Mouse (Mus musculus): ENCODE results near the gene Gm27029. TPM values are rescaled to one million over a fixed set of nuclear protein-coding genes. Genes with fewer than 3 reads are reported as not detected.

Gene Gm27029
- 2.3 TPM for polyA plus RNA-seq (2017; shearing (Covaris generic))

DNA sequence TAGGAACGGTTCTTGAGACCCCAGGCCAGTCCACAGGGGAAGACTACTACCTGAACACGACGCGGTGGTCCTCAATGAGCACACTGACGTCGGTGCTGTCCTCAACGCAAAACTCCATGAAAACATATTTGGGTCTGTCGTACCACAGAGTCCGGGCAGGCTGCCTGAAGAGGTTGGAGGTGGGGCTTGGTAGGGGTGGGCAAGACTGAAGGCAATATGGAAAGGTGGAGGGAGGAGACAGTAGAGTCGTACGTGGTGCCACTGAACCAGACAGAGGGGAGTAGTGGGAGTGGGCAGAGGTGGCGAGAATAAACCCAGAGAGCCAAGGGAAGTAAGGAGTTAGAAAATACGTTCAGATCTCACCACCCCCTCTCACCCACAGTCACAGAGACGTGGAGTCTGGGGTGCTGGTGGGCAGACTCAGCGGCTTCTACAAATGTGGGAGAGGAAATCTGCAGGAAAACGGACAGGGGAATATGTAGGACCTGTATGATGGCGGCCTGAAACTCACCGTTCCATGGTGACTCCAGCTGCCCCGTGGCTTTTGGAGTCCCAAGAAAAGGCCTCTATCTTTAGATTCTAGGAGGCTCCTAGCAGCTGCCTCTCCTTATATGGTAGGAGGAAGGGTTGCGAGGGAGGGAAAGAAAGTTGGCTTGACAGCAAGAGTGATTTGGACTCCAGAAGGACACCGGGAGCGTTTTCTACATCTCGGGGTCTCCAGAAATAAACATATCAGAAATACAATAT, at the start of gene Gm27029:
Gene Gm27029, minus strand, starts transcription at position 692 of the 747 bp plus-strand sequence.

GRCm38 (mm10) chr11:101465869-101466551, 41.4 kb upstream of the Gm27029 start, which contains the start of gene Vat1:
Gene Vat1 (minus strand): TSS chr11:101466230.

DNA sequence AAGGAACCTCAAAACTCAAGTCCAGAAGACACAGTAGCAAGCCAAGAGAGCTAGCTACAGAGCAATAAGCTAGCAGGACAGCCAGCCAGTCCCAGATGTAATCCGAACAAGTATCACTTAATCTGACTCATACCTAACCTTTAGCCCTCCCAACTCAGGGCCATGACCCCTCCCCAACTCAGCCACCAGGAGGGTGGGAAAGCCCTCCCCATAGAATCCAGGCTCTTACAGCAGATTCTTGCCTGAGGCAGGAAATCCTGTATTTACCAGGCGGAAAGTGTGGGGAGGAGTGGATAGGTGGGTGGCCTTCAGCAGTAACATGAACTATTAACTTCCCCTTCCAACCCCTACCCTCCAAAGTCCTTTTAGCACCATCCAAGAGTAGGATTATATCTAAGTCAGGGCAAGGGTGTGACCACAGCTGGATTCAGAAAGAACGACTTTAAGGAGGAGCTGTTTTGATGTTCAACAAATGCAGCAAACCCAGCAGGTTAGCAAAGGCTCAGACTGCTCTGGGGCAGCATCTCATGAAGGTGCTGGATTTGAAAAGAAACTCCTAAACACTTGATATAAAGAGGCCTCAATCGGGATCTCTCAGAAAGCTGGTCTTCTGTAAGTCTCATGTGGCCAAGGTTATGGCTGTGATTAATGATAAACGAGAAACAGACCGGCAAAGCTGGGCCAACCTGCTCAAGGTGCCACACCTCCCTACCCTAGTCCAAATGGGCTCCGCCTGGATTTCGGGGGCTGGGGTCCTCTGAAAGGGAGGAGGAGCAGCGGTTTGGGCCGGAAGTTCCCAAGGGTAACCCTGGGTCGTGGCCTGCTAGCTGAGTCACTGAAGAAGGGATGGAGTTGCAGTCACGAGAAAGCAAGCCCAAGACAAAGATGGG, 39.9 kb upstream of the Gm27029 start, which contains the start of gene Rnd2:
Gene Rnd2, plus strand, starts transcription at position 789 of the 890 bp plus-strand sequence.

GRCm38 (mm10) chr11:101448274-101448746, 23.7 kb upstream of the Gm27029 start, which contains the start of gene Ifi35:
Gene Ifi35 (plus strand): TSS chr11:101448407.

DNA sequence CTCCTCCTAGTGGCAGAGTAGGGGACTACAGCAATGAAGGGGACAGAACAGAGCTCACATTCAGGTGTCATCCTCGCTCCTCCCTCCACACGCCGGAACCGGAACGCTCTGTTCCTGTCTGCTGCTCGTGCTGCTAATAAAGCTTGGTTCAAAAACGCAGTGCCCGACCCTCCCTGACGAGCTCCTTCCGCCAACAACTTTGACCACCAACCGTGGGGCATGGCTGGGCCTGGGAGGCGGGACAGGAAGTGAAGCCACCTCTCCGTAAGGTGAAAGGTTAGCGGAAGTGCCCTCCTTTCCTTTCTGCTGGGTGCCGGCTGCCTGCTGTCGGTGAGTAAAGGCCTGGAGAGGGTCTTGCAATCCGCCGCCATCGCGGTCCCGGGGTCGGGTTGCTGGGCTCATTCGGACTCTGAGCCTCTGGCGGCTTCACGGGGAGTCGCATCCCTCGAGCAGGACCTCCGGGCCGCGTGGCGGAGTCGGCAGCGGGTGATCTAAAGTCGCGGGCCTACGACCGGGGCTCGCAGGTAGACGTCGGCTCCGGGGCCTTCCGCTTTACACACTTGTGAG, 17.6 kb upstream of the Gm27029 start, which contains the start of gene Rpl27:
Gene Rpl27, plus strand, starts transcription at position 172 of the 567 bp plus-strand sequence.

GRCm38 (mm10) chr11:101424925-101425813, 573 bp upstream of the Gm27029 start, which contains the start of the genes Rundc1 and Ptges3l:
Gene Rundc1 (plus strand): TSS chr11:101425085.
Gene Ptges3l (minus strand): TSS chr11:101425333.

DNA sequence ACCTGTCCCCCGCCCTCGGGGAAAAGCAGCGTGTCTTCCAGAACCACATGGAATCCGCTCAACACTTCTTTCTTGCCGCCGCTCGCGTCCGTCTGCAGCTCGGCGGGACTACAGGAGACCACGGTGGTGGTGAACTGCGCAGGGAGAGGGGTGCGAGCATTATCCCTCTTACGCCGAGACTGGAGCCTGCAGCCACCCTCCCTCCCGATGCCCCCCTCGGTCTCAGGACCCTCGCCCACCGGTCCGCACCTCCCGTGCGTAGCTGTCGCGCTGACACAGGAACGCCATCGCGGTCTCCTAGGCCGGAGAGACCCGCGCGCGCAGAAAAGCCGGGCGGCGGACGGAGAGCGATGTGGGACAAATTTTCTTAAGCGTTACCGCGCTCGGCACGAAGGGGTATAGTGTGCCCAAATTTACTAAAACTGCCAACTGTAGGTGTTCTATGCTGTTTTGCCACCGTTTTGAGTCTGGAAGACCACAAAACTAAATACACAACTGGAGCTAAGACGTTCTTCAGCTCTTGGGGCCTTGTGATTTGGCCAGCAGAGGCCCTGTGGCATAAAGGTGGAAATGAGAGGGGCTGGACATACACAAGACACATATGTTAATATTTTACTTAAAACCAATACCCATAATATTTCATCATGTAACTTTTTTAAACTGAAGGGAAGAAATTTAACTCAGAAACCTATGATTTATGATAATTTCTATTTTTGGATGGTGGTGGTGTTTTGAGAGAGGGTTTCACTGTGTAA, 7.3 kb downstream of the Gm27029 start, which contains the start of gene Aarsd1:
Gene Aarsd1, minus strand, starts transcription at position 515 of the 755 bp plus-strand sequence.

GRCm38 (mm10) chr11:101367326-101367935, 57.2 kb downstream of the Gm27029 start, which contains the start of gene G6pc:
Gene G6pc (plus strand): TSS chr11:101367561.

Other genes starting within 250 kb of the Gm27029 start
- 2.5 TPM for gene Ccr10, start 249.4 kb downstream of the Gm27029 start, polyA plus RNA-seq (2017; shearing (Covaris generic))
- gene Ezh1, start 198.3 kb downstream of the Gm27029 start, polyA plus RNA-seq (2017; shearing (Covaris generic)) = 71.6 TPM
- 0.41 TPM for gene Ramp2, start 178.8 kb downstream of the Gm27029 start, polyA plus RNA-seq (2017; shearing (Covaris generic))
- 158 TPM for gene Vps25, start 171.1 kb downstream of the Gm27029 start, polyA plus RNA-seq (2017; shearing (Covaris generic))
- gene Wnk4, start 164.2 kb downstream of the Gm27029 start, polyA plus RNA-seq (2017; shearing (Covaris generic)) = 5.8 TPM
- gene Cntd1, start 145.8 kb downstream of the Gm27029 start, polyA plus RNA-seq (2017; shearing (Covaris generic)) = 0.54 TPM
- gene Coa3, start 145.7 kb downstream of the Gm27029 start, polyA plus RNA-seq (2017; shearing (Covaris generic)) = 112 TPM
- gene Becn1, start 122.5 kb downstream of the Gm27029 start, polyA plus RNA-seq (2017; shearing (Covaris generic)) = 207 TPM
- 186 TPM for gene Psme3, start 108.6 kb downstream of the Gm27029 start, polyA plus RNA-seq (2017; shearing (Covaris generic))
- 3.6 TPM for gene Aoc2, start 99.7 kb downstream of the Gm27029 start, polyA plus RNA-seq (2017; shearing (Covaris generic))
- gene Aoc3, start 94.2 kb downstream of the Gm27029 start, polyA plus RNA-seq (2017; shearing (Covaris generic)) = not detected
- gene G6pc, start 57.2 kb downstream of the Gm27029 start, polyA plus RNA-seq (2017; shearing (Covaris generic)) = not detected
- 40.9 TPM for gene Aarsd1, start 7.2 kb downstream of the Gm27029 start, polyA plus RNA-seq (2017; shearing (Covaris generic))
- gene Rundc1, start 289 bp upstream of the Gm27029 start, polyA plus RNA-seq (2017; shearing (Covaris generic)) = 32.5 TPM
- gene Ptges3l, start 537 bp upstream of the Gm27029 start, polyA plus RNA-seq (2017; shearing (Covaris generic)) = 3.1 TPM
- gene Rpl27, start 17.5 kb upstream of the Gm27029 start, polyA plus RNA-seq (2017; shearing (Covaris generic)) = 356 TPM
- 192 TPM for gene Ifi35, start 23.6 kb upstream of the Gm27029 start, polyA plus RNA-seq (2017; shearing (Covaris generic))
- gene Rnd2, start 40.2 kb upstream of the Gm27029 start, polyA plus RNA-seq (2017; shearing (Covaris generic)) = 0.22 TPM
- gene Vat1, start 41.4 kb upstream of the Gm27029 start, polyA plus RNA-seq (2017; shearing (Covaris generic)) = 0.59 TPM
- 2.4 TPM for gene Brca1, start 127.2 kb upstream of the Gm27029 start, polyA plus RNA-seq (2017; shearing (Covaris generic))
- gene Nbr1, start 127.4 kb upstream of the Gm27029 start, polyA plus RNA-seq (2017; shearing (Covaris generic)) = 105 TPM
- 7.4 TPM for gene Tmem106a, start 157.4 kb upstream of the Gm27029 start, polyA plus RNA-seq (2017; shearing (Covaris generic))
- gene Gm11634, start 174.5 kb upstream of the Gm27029 start, polyA plus RNA-seq (2017; shearing (Covaris generic)) = 0.24 TPM
- 56.6 TPM for gene Rdm1, start 202.4 kb upstream of the Gm27029 start, polyA plus RNA-seq (2017; shearing (Covaris generic))
- 1.6 TPM for gene Arl4d, start 240.7 kb upstream of the Gm27029 start, polyA plus RNA-seq (2017; shearing (Covaris generic))

Data from CD4-positive, CD25-positive, alpha-beta regulatory T cell (primary cell).